Mouse (Mus musculus) midbrain, embryonic 13.5 days (tissue): Measurements from ENCODE around the gene Socs1. TPM values are rescaled to one million over a fixed set of nuclear protein-coding genes. Genes with fewer than 3 reads are reported as not detected.
A peak's percentile ranks its signal among the peaks of the same experiment; 100 is the strongest.

Experiments used
- ATAC-seq: fragments of 200-750 bp; cut with Nextera tagmentation; 2 replicates; pipeline ENCODE4 v1.8.0; 2017; ENCODE audit warnings: mild to moderate bottlenecking, moderate TSS enrichment, moderate library complexity
- H3K27ac ChIP-seq: fragments of 300-500 bp; sonication (generic); 2 replicates; pipeline ENCODE4 v1.5.1; 2015; ENCODE audit warnings: inconsistent platforms, mild to moderate bottlenecking, moderate library complexity
- H3K27me3 ChIP-seq: fragments of 300-500 bp; sonication (generic); 2 replicates; pipeline ENCODE4 v1.6.1; 2015; ENCODE audit warnings: mild to moderate bottlenecking, inconsistent platforms
- H3K36me3 ChIP-seq: fragments of 300-500 bp; sonication (generic); 2 replicates; pipeline ENCODE4 v1.6.1; 2015; ENCODE audit warnings: mild to moderate bottlenecking, inconsistent platforms
- H3K4me1 ChIP-seq: fragments of 300-500 bp; sonication (generic); replicated peaks from 2 replicates; pipeline ENCODE4 v1.6.1; 2015; ENCODE audit warnings: inconsistent platforms
- H3K4me2 ChIP-seq: fragments of 300-500 bp; sonication (generic); replicated peaks from 2 replicates; pipeline ENCODE4 v1.6.1; 2015; ENCODE audit warnings: moderate library complexity, mild to moderate bottlenecking, inconsistent platforms
- H3K4me3 ChIP-seq: fragments of 300-500 bp; sonication (generic); replicated peaks from 2 replicates; pipeline ENCODE4 v1.5.1; 2015; ENCODE audit warnings: mild to moderate bottlenecking, inconsistent platforms
- H3K9ac ChIP-seq: fragments of 300-500 bp; sonication (generic); replicated peaks from 2 replicates; pipeline ENCODE4 v1.6.1; 2015; ENCODE audit warnings: mild to moderate bottlenecking, inconsistent platforms
- H3K9me3 ChIP-seq: fragments of 300-500 bp; sonication (generic); 2 replicates; pipeline ENCODE4 v1.6.1; 2016; ENCODE audit warnings: mild to moderate bottlenecking, inconsistent platforms
- WGBS: fragments of 180-500 bp; shearing (Covaris S2); methylation state at CpG from one replicate; pipeline ENCODE4 v1.1.7; 2015; 5-methylcytosine and 5-hydroxymethylcytosine counted together
- polyA plus RNA-seq: library from polyadenylated mRNA; unstranded; fragments of >200 nt; fragmentation: Nextera tagmentation; extraction: Ambion mirVana; gene quantifications from 2 replicates; pipeline ENCODE4 v1.2.1, GENCODE M21; 2015

Gene Socs1
- polyA plus RNA-seq, result 1.3 and 2.3 TPM in 2 replicates

DNA sequence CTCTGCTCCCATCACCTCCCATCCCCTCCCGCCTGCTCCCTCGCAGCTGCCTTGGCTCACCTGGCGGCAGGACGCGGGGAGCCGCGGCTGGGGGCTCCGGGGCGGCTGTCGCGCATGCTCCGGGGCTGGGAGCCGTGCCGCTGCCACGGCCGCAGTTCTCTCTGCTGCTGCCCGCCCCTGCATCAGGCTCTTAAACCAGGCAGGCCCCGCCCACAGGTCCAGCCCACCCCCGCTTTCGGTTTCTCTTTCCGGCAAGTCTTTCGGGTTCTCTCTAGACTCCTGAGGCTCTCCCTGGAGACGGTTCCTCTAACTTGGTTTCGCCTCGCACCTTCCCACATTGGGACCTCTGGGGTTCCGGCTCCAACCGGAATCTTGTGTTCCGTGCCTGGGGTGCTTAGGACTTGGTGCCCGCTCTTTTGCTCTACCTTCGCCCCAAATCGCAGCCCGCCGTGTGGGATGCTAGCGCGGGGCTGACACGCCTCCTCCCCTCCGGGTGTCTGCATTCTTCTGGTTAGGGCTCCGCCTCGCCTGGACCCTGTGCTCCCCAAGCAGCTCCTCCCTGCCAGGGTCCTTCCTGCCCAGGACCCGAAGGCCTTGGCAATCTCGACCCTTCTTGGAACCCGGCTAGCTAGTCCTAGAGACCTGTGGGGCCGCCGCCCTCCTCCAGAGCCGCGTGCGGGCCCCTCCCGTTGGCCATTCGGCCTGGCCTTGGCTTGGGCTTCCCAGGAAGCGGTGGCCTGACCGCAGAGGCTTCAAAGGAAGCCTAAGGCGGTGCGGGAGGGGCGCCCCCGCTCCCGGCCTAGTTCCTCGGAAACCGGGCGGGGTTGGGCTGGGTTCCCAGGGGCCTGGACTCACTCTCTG, at the start of gene Socs1:
Socs1 (minus strand) TSS at position 166 of the 861 bp plus-strand sequence.
- H3K27ac ChIP-seq, result peak within 1 kb of the TSS; percentile 81
- peaks cover 29% of the 10 kb centered on the region for H3K4me1 ChIP-seq
- peak within 1 kb of the TSS; percentile 56 for H3K4me3 ChIP-seq
- H3K36me3 ChIP-seq, result no peaks in the 10 kb centered on the region
- H3K27me3 ChIP-seq, result peaks cover 26% of the 10 kb centered on the region
- no peaks in the 10 kb centered on the region for H3K9me3 ChIP-seq
- ATAC-seq, result peak; percentile 86
- peak within 1 kb of the TSS; percentile 71 for H3K9ac ChIP-seq
- peak within 1 kb of the TSS; percentile 98 for H3K4me2 ChIP-seq
- under 1% methylated on average over 59 of the region's 59 CpGs for WGBS

GRCm38 (mm10) chr16:10834542-10834910, 49.2 kb upstream of the Socs1 start:
- H3K9ac ChIP-seq, result no peak overlapping the region
- WGBS, result 10% methylated on average over 12 of the region's 12 CpGs
- no peak overlapping the region for H3K27ac ChIP-seq
- peak overlapping the region; percentile 84 for H3K4me3 ChIP-seq
- H3K9me3 ChIP-seq, result no peaks in the 10 kb centered on the region
- peaks cover 20% of the 10 kb centered on the region for H3K4me1 ChIP-seq
- peaks cover 10% of the 10 kb centered on the region; the same call in 1 of the 2 replicates for H3K27me3 ChIP-seq
- H3K36me3 ChIP-seq, result no peaks in the 10 kb centered on the region
- no peak for ATAC-seq
- peak overlapping the region; percentile 95 for H3K4me2 ChIP-seq

DNA sequence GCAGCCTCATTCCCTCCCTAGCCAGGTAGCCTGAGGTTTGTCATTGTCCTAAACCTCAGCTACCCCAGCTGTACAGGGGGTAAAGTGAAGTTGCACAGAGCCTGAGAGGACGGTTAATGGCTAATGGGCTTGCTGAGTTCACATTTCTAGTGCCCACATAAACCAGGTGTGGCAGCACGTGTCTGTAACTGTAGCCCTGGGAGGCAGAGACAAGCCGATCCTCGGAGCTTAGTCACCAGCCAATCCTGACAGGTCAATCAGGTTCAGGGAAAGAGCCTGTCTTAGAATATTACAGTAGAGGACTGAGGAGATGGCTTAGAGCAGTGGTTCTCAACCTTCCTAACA, 43.1 kb upstream of the Socs1 start:
- no peak for ATAC-seq
- H3K4me1 ChIP-seq, result no peaks in the 10 kb centered on the region
- H3K36me3 ChIP-seq, result no peaks in the 10 kb centered on the region
- no peak overlapping the region for H3K9ac ChIP-seq
- H3K4me3 ChIP-seq, result no peak overlapping the region
- 82% methylated on average over 4 of the region's 4 CpGs for WGBS
- H3K27ac ChIP-seq, result no peak overlapping the region
- H3K27me3 ChIP-seq, result no peaks in the 10 kb centered on the region
- H3K4me2 ChIP-seq, result no peak overlapping the region
- H3K9me3 ChIP-seq, result no peaks in the 10 kb centered on the region

DNA sequence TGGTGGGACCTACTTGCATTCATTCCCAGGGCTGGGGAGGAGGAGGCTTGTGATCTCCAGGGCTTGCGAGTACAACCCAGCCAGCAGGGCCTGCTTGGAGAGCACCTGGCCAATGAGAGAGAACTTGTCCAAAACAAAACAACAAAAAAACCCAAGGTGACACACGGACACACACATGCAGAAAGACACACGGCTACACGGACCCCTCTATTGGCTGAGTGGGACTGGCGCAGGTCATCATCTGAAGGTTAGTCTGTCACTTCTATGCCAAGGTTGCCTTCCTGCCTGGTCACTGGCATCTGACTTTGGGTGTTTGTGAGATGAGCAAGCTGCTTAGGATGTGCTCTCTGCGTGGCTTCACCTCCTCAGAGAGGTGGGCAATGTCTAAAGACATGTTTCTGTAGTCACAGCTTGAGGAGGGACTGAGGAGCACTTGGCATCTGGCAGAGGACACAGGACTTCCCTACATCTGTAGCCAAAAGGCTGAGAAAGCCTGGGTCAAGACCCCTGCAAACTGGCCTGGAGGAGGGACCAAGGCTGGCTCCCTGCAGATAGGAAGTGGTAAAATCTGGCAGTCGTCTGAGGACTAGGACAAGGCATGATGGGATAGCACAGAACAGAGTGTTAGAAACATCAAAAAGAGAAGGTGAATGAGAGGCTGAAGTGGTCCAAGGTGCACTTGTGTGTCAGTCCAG, 42.6 kb upstream of the Socs1 start:
- 89% methylated on average over 7 of the region's 7 CpGs for WGBS

DNA sequence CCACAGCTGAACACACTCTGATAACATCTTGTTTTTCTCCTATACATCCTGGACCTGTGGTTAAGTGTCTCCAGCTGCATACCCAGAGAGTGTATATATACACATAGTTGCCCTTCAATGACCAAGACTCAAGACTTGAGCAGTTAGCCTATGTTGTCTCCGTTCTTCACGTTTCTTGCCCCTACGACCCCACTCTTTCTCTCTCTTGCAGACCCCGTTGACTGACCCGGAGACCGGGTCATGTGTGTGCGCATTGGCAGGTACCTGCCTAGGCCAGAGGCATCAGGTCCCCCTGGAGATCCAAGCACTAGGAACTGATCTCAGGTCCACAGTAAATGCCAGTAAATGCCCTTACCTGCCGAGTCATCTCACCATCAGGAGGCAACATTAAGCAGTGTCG, 41.9 kb upstream of the Socs1 start:
- ATAC-seq, result no peak
- Histone ChIP-seq H3K9ac (no peak overlapping the region), H3K36me3 (no peaks in the 10 kb centered on the region), H3K4me3 (no peak overlapping the region), H3K4me2 (no peak overlapping the region), H3K27me3 (no peaks in the 10 kb centered on the region), H3K9me3 (no peaks in the 10 kb centered on the region), H3K27ac (no peak overlapping the region), H3K4me1 (no peaks in the 10 kb centered on the region)
- 90% methylated on average over 9 of the region's 9 CpGs for WGBS

More for the DNA sequence above, 42.6 kb upstream of the Socs1 start:
- Histone ChIP-seq H3K27ac (no peak overlapping the region), H3K27me3 (no peaks in the 10 kb centered on the region), H3K4me3 (no peak overlapping the region), H3K36me3 (no peaks in the 10 kb centered on the region), H3K9me3 (no peaks in the 10 kb centered on the region), H3K4me2 (no peak overlapping the region), H3K4me1 (no peaks in the 10 kb centered on the region), H3K9ac (no peak overlapping the region)
- ATAC-seq, result no peak

DNA sequence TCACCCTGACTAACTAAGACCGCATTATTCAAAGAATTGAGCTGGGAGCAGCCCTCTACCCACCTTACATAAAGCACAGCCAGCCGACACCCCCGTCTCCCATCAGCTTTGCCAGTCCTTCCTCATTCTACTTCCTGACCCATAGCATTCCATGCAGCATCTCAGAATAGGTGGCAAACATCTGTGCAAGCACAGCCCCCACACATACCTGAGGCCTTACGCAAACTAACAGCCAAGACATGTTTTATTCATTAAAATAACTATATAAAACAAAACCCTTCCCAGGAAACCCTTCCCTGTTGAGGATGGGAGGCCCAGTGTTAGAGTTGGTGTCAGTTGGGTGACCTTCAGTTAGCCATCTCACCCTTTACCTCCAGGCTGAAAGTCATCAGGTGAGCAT, 40.5 kb upstream of the Socs1 start:
- H3K27me3 ChIP-seq, result no peaks in the 10 kb centered on the region
- no peaks in the 10 kb centered on the region for H3K9me3 ChIP-seq
- H3K4me1 ChIP-seq, result no peaks in the 10 kb centered on the region
- no peaks in the 10 kb centered on the region for H3K36me3 ChIP-seq
- ATAC-seq, result no peak
- 95% methylated on average over 4 of the region's 4 CpGs for WGBS
- no peak overlapping the region for H3K9ac ChIP-seq
- H3K4me2 ChIP-seq, result no peak overlapping the region
- no peak overlapping the region for H3K27ac ChIP-seq
- no peak overlapping the region for H3K4me3 ChIP-seq

- 85% methylated on average over 1 of the region's 1 CpGs for WGBS
- Histone ChIP-seq H3K4me3 (no peak overlapping the region), H3K9me3 (no peaks in the 10 kb centered on the region), H3K27me3 (no peaks in the 10 kb centered on the region), H3K27ac (no peak overlapping the region), H3K36me3 (no peaks in the 10 kb centered on the region), H3K4me2 (no peak overlapping the region), H3K9ac (no peak overlapping the region), H3K4me1 (no peaks in the 10 kb centered on the region)
- ATAC-seq, result no peak
Measured at GRCm38 (mm10) chr16:10824536-10824935, 39.2 kb upstream of the Socs1 start.

- no peaks in the 10 kb centered on the region for H3K4me1 ChIP-seq
- H3K9me3 ChIP-seq, result no peaks in the 10 kb centered on the region
- H3K4me3 ChIP-seq, result no peak overlapping the region
- no peak overlapping the region for H3K9ac ChIP-seq
- no peaks in the 10 kb centered on the region for H3K27me3 ChIP-seq
- no peak for ATAC-seq
- H3K4me2 ChIP-seq, result no peak overlapping the region
- WGBS, result 66% methylated on average over 4 of the region's 4 CpGs
- no peak overlapping the region for H3K27ac ChIP-seq
- H3K36me3 ChIP-seq, result no peaks in the 10 kb centered on the region
Measured at GRCm38 (mm10) chr16:10821387-10821786, 36.1 kb upstream of the Socs1 start.

GRCm38 (mm10) chr16:10819966-10820365, 34.6 kb upstream of the Socs1 start:
- 82% methylated on average over 3 of the region's 3 CpGs for WGBS
- Histone ChIP-seq H3K9me3 (no peaks in the 10 kb centered on the region), H3K4me1 (no peaks in the 10 kb centered on the region), H3K27me3 (no peaks in the 10 kb centered on the region), H3K4me3 (no peak overlapping the region), H3K27ac (no peak overlapping the region), H3K4me2 (no peak overlapping the region), H3K36me3 (no peaks in the 10 kb centered on the region), H3K9ac (no peak overlapping the region)
- ATAC-seq, result no peak

DNA sequence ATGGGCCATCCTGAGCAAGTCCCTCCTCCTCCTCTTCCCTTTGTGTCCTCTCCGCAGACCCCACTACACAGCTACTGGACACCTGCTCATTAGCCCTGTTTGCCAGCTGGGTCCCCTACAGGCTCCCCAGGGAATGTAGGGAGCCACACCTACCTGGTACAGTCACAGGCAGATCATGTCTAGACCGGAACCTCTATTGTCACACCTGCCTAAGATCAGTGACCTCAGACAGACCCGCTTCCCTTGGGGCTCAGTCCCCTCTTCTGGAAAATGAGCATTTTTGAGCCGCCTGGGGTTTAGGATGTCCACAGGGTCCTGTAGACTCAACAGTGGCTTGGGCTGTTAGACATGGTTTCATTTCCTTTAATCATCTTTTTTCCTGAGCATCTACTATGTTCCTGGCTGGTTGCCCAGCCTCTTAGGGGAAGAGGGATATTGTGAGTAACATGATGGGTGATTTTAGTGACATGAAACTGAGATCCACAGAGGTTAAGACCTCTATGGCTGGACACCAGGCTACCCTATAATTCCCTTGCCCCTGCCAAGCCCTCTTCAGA, 33.3 kb upstream of the Socs1 start:
- Histone ChIP-seq H3K4me2 (no peak overlapping the region), H3K4me1 (no peaks in the 10 kb centered on the region), H3K9me3 (no peaks in the 10 kb centered on the region), H3K9ac (no peak overlapping the region), H3K36me3 (no peaks in the 10 kb centered on the region), H3K4me3 (no peak overlapping the region), H3K27me3 (no peaks in the 10 kb centered on the region), H3K27ac (no peak overlapping the region)
- 88% methylated on average over 4 of the region's 4 CpGs for WGBS
- no peak for ATAC-seq

DNA sequence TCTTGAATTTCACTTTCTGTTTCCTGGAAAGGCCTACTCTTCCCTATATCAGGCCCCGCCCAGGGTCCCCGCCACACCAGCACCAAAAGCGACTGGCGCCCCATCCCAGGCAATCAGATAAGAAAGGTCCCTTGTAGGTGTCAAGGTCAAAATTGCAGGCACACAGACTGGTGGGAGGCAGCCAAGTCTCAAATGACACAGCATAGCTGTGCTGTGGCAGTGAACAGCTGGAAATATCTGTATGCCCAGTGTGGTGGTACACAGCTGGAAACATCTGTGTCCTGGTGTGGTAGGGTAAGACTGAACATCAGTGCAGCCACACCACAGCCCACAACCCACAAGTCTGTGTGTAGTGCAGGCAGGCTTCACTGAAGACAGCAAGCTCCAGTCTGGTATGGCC, 29.5 kb upstream of the Socs1 start:
- H3K27ac ChIP-seq, result no peak overlapping the region
- no peaks in the 10 kb centered on the region for H3K27me3 ChIP-seq
- H3K9me3 ChIP-seq, result no peaks in the 10 kb centered on the region
- H3K9ac ChIP-seq, result no peak overlapping the region
- no peak overlapping the region for H3K4me2 ChIP-seq
- H3K36me3 ChIP-seq, result no peaks in the 10 kb centered on the region
- no peak for ATAC-seq
- H3K4me1 ChIP-seq, result no peaks in the 10 kb centered on the region
- 91% methylated on average over 4 of the region's 4 CpGs for WGBS
- H3K4me3 ChIP-seq, result no peak overlapping the region

GRCm38 (mm10) chr16:10813726-10814125, 28.4 kb upstream of the Socs1 start:
- no peak overlapping the region for H3K4me2 ChIP-seq
- no peaks in the 10 kb centered on the region for H3K9me3 ChIP-seq
- no peak overlapping the region for H3K4me3 ChIP-seq
- no peak overlapping the region for H3K27ac ChIP-seq
- no peak for ATAC-seq
- 83% methylated on average over 4 of the region's 4 CpGs for WGBS
- no peaks in the 10 kb centered on the region for H3K27me3 ChIP-seq
- no peak overlapping the region for H3K9ac ChIP-seq
- no peaks in the 10 kb centered on the region for H3K4me1 ChIP-seq
- no peaks in the 10 kb centered on the region for H3K36me3 ChIP-seq
